Mouse (Mus musculus): ENCODE data around the gene Tstd2. TPM values are rescaled to one million over a fixed set of nuclear protein-coding genes. Genes with fewer than 3 reads are reported as not detected.
A peak's percentile ranks its signal among the peaks of the same experiment; 100 is the strongest.

Gene Tstd2
- polyA plus RNA-seq, 1 experiment from 2014 or later: 25.3 TPM

DNA sequence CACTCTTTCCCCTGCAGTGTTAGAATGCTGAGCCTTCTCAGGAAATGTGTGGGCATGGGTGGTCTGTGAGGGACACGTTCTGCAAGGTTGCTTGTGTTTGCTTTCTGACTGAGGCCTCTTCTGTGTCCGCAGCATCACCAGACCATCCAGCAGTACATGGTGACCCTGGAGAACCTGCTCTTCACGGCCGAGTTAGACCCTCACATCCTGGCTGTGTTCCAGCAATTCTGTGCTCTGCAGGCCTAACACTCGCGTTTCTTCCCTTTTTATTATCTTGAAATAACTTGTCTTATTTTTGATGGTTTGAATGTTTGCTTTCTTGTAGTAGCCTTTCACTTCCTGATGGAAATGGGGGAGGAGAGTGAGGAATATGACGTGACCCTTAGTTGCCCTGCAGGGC lies 33.3 kb upstream of the Tstd2 start:
- Histone ChIP-seq H3K4me1 (ENCODE audit: control insufficient read depth, insufficient read depth, low read length) (no peaks in the 10 kb centered on the region), H3K4me3 (ENCODE audit: low read length) (no peak overlapping the region), H3K4me2 (ENCODE audit: low read depth, low read length) (no peak overlapping the region), H3K27ac (ENCODE audit: low read length) (no peak overlapping the region), H3K27me3 (ENCODE audit: control insufficient read depth, insufficient read depth, low read length) (no peaks in the 10 kb centered on the region), H3K9ac (ENCODE audit: low read length) (no peak overlapping the region), H3K36me3 (ENCODE audit: control insufficient read depth, insufficient read depth) (peaks cover 77% of the 10 kb centered on the region), H3K9me3 (replicated peaks; ENCODE audit: control insufficient read depth, low read length) (no peaks in the 10 kb centered on the region)
- 61% methylated on average over 7 of the region's 7 CpGs for WGBS
- ATAC-seq (replicated peaks; ENCODE audit: extremely low read depth, insufficient read depth, low FRiP score): no peak

- Histone ChIP-seq H3K27me3 (ENCODE audit: control insufficient read depth, insufficient read depth, low read length) (no peaks in the 10 kb centered on the region), H3K27ac (ENCODE audit: low read length) (no peak overlapping the region), H3K4me1 (ENCODE audit: control insufficient read depth, insufficient read depth, low read length) (no peaks in the 10 kb centered on the region), H3K4me2 (ENCODE audit: low read depth, low read length) (no peak overlapping the region), H3K9ac (ENCODE audit: low read length) (no peak overlapping the region), H3K4me3 (ENCODE audit: low read length) (no peak overlapping the region), H3K9me3 (replicated peaks; ENCODE audit: control insufficient read depth, low read length) (no peaks in the 10 kb centered on the region), H3K36me3 (ENCODE audit: control insufficient read depth, insufficient read depth) (peaks cover 62% of the 10 kb centered on the region)
- 92% methylated on average over 5 of the region's 5 CpGs for WGBS
- ATAC-seq (replicated peaks; ENCODE audit: extremely low read depth, insufficient read depth, low FRiP score): no peak
Measured at GRCm38 (mm10) chr4:46165831-46166230, 27.3 kb upstream of the Tstd2 start.

DNA sequence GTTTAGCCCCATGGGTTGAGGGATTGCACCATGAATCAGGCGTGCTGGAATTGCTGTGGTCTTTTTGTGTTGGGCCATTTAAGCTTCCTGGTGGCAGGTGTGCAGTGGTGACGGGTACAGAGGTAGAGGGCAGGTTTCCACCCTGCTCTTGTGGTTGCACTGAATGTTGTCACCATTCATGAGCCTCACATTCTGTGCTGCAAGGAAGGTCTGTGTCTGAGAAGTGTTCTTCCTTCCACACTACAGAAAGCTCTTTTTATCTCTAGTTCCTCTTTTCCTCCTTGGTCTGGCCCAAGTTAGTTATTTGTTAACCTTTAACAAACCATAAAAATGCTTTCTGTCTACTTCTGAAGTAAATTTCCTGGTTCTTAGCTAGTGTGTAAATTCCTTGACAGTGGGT lies 25.5 kb upstream of the Tstd2 start:
- no peak overlapping the region for H3K27ac ChIP-seq (ENCODE audit: low read length)
- no peaks in the 10 kb centered on the region for H3K9me3 ChIP-seq (replicated peaks; ENCODE audit: control insufficient read depth, low read length)
- H3K4me1 ChIP-seq (ENCODE audit: control insufficient read depth, insufficient read depth, low read length): no peaks in the 10 kb centered on the region
- peaks cover 53% of the 10 kb centered on the region for H3K36me3 ChIP-seq (ENCODE audit: control insufficient read depth, insufficient read depth)
- H3K4me3 ChIP-seq (ENCODE audit: low read length): no peak overlapping the region
- H3K27me3 ChIP-seq (ENCODE audit: control insufficient read depth, insufficient read depth, low read length): no peaks in the 10 kb centered on the region
- WGBS: 68% methylated on average over 2 of the region's 2 CpGs
- no peak overlapping the region for H3K4me2 ChIP-seq (ENCODE audit: low read depth, low read length)
- H3K9ac ChIP-seq (ENCODE audit: low read length): no peak overlapping the region
- no peak for ATAC-seq (replicated peaks; ENCODE audit: extremely low read depth, insufficient read depth, low FRiP score)

- Histone ChIP-seq H3K27me3 (ENCODE audit: control insufficient read depth, insufficient read depth, low read length) (no peaks in the 10 kb centered on the region), H3K9me3 (replicated peaks; ENCODE audit: control insufficient read depth, low read length) (no peaks in the 10 kb centered on the region)
- WGBS: 92% methylated on average over 12 of the region's 12 CpGs
Measured at GRCm38 (mm10) chr4:46151903-46152544, 13.5 kb upstream of the Tstd2 start.

GRCm38 (mm10) chr4:46146881-46147280 lies 8.4 kb upstream of the Tstd2 start:
- no peak overlapping the region for H3K9ac ChIP-seq (ENCODE audit: low read length)
- H3K4me1 ChIP-seq (ENCODE audit: control insufficient read depth, insufficient read depth, low read length): no peaks in the 10 kb centered on the region
- no peak overlapping the region for H3K4me2 ChIP-seq (ENCODE audit: low read depth, low read length)
- H3K9me3 ChIP-seq (replicated peaks; ENCODE audit: control insufficient read depth, low read length): no peaks in the 10 kb centered on the region
- H3K27ac ChIP-seq (ENCODE audit: low read length): no peak overlapping the region
- H3K27me3 ChIP-seq (ENCODE audit: control insufficient read depth, insufficient read depth, low read length): no peaks in the 10 kb centered on the region
- H3K36me3 ChIP-seq (ENCODE audit: control insufficient read depth, insufficient read depth): peaks cover 23% of the 10 kb centered on the region
- H3K4me3 ChIP-seq (ENCODE audit: low read length): no peak overlapping the region
- ATAC-seq (replicated peaks; ENCODE audit: extremely low read depth, insufficient read depth, low FRiP score): no peak
- WGBS: 94% methylated on average over 1 of the region's 1 CpGs

More at GRCm38 (mm10) chr4:46151903-46152544, 13.5 kb upstream of the Tstd2 start:
- H3K4me2 ChIP-seq (ENCODE audit: low read depth, low read length): no peak overlapping the region
- no peaks in the 10 kb centered on the region for H3K4me1 ChIP-seq (ENCODE audit: control insufficient read depth, insufficient read depth, low read length)
- peaks cover 47% of the 10 kb centered on the region for H3K36me3 ChIP-seq (ENCODE audit: control insufficient read depth, insufficient read depth)
- ATAC-seq (replicated peaks; ENCODE audit: extremely low read depth, insufficient read depth, low FRiP score): no peak
- no peak overlapping the region for H3K4me3 ChIP-seq (ENCODE audit: low read length)
- no peak overlapping the region for H3K27ac ChIP-seq (ENCODE audit: low read length)
- no peak overlapping the region for H3K9ac ChIP-seq (ENCODE audit: low read length)

DNA sequence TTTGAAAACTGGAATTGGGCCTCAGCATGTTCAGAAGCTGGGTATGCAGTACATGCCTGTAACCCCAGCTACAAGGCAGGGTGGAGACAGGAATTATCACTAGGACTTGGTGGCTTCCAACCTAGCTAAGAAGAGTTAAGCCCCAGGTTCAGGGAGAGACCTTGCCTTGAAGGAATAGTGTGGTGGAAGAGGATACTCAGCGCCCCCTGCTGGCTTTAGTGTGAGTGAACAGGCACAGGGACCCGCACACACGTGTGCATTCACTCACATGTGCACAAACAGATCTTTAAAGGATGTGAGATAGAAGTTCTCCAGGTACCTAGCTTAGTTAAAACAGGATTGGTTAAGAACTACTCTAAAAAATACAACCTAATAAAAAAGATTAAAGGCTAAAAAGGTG lies 5.8 kb upstream of the Tstd2 start:
- H3K4me2 ChIP-seq (ENCODE audit: low read depth, low read length): no peak overlapping the region
- no peak overlapping the region for H3K27ac ChIP-seq (ENCODE audit: low read length)
- H3K27me3 ChIP-seq (ENCODE audit: control insufficient read depth, insufficient read depth, low read length): no peaks in the 10 kb centered on the region
- peaks cover 10% of the 10 kb centered on the region for H3K4me1 ChIP-seq (ENCODE audit: control insufficient read depth, insufficient read depth, low read length)
- no peak overlapping the region for H3K4me3 ChIP-seq (ENCODE audit: low read length)
- H3K9ac ChIP-seq (ENCODE audit: low read length): no peak overlapping the region
- 68% methylated on average over 3 of the region's 3 CpGs for WGBS
- ATAC-seq (replicated peaks; ENCODE audit: extremely low read depth, insufficient read depth, low FRiP score): no peak
- no peaks in the 10 kb centered on the region for H3K9me3 ChIP-seq (replicated peaks; ENCODE audit: control insufficient read depth, low read length)
- H3K36me3 ChIP-seq (ENCODE audit: control insufficient read depth, insufficient read depth): peaks cover 11% of the 10 kb centered on the region; the same call in 1 of the 2 replicates

DNA sequence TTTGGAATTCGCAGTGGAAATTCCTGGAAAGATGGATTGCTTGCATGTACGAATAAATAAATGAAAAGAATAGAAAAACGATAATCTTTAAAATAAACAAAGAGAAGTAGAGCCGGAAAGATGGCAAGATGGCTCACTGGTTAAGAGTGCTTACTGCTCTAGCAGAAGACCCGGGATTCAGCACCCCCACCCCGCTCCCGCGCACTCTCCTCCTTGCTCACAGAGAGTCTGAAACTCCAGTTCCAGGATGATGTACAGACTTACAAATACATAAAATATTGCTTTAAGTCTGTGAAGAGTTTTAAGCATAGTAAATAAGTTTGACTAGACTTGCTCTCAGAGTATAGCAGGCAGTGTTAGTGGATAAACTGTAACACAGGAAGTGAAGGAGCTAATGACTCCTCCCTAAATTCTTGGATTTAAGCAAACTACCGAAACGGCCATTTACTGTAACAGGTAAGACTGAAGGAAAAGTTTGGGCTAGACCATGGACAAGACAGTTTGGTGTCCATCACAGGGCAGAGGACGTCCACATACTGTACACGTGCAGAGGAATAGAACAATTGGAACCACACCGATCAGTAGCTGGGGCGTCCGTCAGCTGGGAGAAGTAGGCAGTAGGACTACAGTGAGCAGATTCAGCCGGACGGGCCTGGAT lies 736 bp downstream of the Tstd2 start:
- no peaks in the 10 kb centered on the region for H3K27me3 ChIP-seq (ENCODE audit: control insufficient read depth, insufficient read depth, low read length)
- 6% methylated on average over 17 of the region's 17 CpGs for WGBS
- ATAC-seq (replicated peaks; ENCODE audit: extremely low read depth, insufficient read depth, low FRiP score): peak; percentile 47
- peaks cover 18% of the 10 kb centered on the region for H3K4me1 ChIP-seq (ENCODE audit: control insufficient read depth, insufficient read depth, low read length)
- peak overlapping the region; percentile 94 for H3K4me3 ChIP-seq (ENCODE audit: low read length)
- H3K27ac ChIP-seq (ENCODE audit: low read length): peak overlapping the region; percentile 99
- H3K36me3 ChIP-seq (ENCODE audit: control insufficient read depth, insufficient read depth): peaks cover 13% of the 10 kb centered on the region
- peak overlapping the region; percentile 96 for H3K9ac ChIP-seq (ENCODE audit: low read length)
- no peaks in the 10 kb centered on the region for H3K9me3 ChIP-seq (replicated peaks; ENCODE audit: control insufficient read depth, low read length)
- H3K4me2 ChIP-seq (ENCODE audit: low read depth, low read length): peak overlapping the region; percentile 89

DNA sequence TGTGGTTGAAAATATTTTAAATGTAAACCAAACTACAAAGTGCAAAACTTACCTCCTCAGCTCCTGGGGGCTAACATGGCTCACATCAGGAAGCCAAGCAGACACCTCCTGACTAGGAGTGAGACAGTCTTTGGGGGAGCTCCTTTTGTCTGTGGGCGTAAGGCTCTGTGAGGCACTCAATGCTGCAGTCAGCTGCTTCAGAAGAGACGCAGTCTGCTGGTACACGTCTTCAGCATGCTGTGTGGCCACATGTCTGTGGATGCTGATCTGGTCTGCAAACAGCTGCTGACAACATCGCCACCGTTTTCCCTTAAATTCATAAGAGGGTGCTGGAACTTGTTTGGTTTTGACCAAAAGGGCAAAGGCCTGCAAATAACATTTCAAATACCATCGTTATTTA lies 6.7 kb downstream of the Tstd2 start:
- Histone ChIP-seq H3K4me1 (ENCODE audit: control insufficient read depth, insufficient read depth, low read length) (no peaks in the 10 kb centered on the region; the same call in 1 of the 2 replicates), H3K27ac (ENCODE audit: low read length) (no peak overlapping the region), H3K4me2 (ENCODE audit: low read depth, low read length) (no peak overlapping the region), H3K4me3 (ENCODE audit: low read length) (no peak overlapping the region), H3K27me3 (ENCODE audit: control insufficient read depth, insufficient read depth, low read length) (no peaks in the 10 kb centered on the region), H3K9me3 (replicated peaks; ENCODE audit: control insufficient read depth, low read length) (no peaks in the 10 kb centered on the region), H3K9ac (ENCODE audit: low read length) (no peak overlapping the region), H3K36me3 (ENCODE audit: control insufficient read depth, insufficient read depth) (peaks cover 36% of the 10 kb centered on the region)
- no peak for ATAC-seq (replicated peaks; ENCODE audit: extremely low read depth, insufficient read depth, low FRiP score)
- 92% methylated on average over 6 of the region's 6 CpGs for WGBS

DNA sequence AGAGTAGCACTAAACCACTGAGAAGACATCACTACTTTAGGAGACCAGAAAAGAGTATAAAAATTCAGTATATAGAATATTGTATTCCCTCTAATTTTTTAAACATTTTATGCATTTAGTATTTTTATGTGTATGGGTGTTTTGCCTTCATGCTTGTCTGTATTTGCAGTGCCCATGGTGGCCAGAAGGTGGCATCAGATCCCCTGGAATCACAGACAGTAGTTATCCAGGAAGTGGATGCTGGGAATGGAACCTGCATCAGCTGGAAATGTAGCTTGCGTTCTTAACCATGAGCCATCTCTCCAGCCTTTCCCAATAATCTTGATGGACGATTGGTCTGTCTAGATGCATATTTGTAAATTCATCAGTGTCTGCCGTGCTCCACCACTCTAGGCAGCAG lies 8.3 kb downstream of the Tstd2 start:
- Histone ChIP-seq H3K9ac (ENCODE audit: low read length) (no peak overlapping the region), H3K9me3 (replicated peaks; ENCODE audit: control insufficient read depth, low read length) (no peaks in the 10 kb centered on the region), H3K4me2 (ENCODE audit: low read depth, low read length) (no peak overlapping the region), H3K36me3 (ENCODE audit: control insufficient read depth, insufficient read depth) (peaks cover 37% of the 10 kb centered on the region), H3K27ac (ENCODE audit: low read length) (no peak overlapping the region), H3K4me3 (ENCODE audit: low read length) (no peak overlapping the region), H3K4me1 (ENCODE audit: control insufficient read depth, insufficient read depth, low read length) (no peaks in the 10 kb centered on the region), H3K27me3 (ENCODE audit: control insufficient read depth, insufficient read depth, low read length) (no peaks in the 10 kb centered on the region)
- WGBS: 77% methylated on average over 3 of the region's 3 CpGs
- no peak for ATAC-seq (replicated peaks; ENCODE audit: extremely low read depth, insufficient read depth, low FRiP score)
